Mouse (Mus musculus) hematopoietic stem cell, adult 5-6 weeks (primary cell): ENCODE results near the gene Epha3. TPM values are rescaled to one million over a fixed set of nuclear protein-coding genes. Genes with fewer than 3 reads are reported as not detected.

Source experiments
- ATAC-seq, 2 experiments: fragments of 125-278 bp in 1 of 2; replicated peaks in 1 of 2; 2 replicates each; pipeline ENCODE4 v1.8.0; 2016 to 2017; ENCODE audit warnings: inconsistent platforms in 2 of 2, mild to moderate bottlenecking in 2 of 2, moderate number of reproducible peaks in 2 of 2, low read depth in 1 of 2, moderate TSS enrichment in 1 of 2; ENCODE audit not compliant: low FRiP score in 2 of 2, poor library complexity in 2 of 2, severe bottlenecking in 2 of 2, insufficient read depth in 1 of 2, low TSS enrichment in 1 of 2
- total RNA-seq: library from RNA; stranded (forward); fragments of 172-1452, 232-1000 nt; gene quantifications from 2 replicates; pipeline ENCODE4 v1.2.3, GENCODE M21; 2017

The Epha3 gene
- total RNA-seq, 1 experiment from 2014 or later = not detected

- ATAC-seq = no peak
Measured at GRCm38 (mm10) chr16:63706912-63707868, 156.8 kb downstream of the Epha3 start.

GRCm38 (mm10) chr16:63689371-63689770 lies 174.6 kb downstream of the Epha3 start:
- no peak for ATAC-seq

GRCm38 (mm10) chr16:63684211-63684610 lies 179.8 kb downstream of the Epha3 start:
- ATAC-seq = no peak

GRCm38 (mm10) chr16:63674426-63674825 lies 189.5 kb downstream of the Epha3 start:
- ATAC-seq = no peak

GRCm38 (mm10) chr16:63673236-63673840 lies 190.6 kb downstream of the Epha3 start:
- ATAC-seq = no peak

GRCm38 (mm10) chr16:63665897-63666464 lies 198.0 kb downstream of the Epha3 start:
- no peak for ATAC-seq

GRCm38 (mm10) chr16:63658302-63658974 lies 205.5 kb downstream of the Epha3 start:
- no peak for ATAC-seq

GRCm38 (mm10) chr16:63657743-63658142 lies 206.2 kb downstream of the Epha3 start:
- no peak for ATAC-seq

GRCm38 (mm10) chr16:63653393-63653918 lies 210.5 kb downstream of the Epha3 start:
- ATAC-seq = no peak

- no peak for ATAC-seq
Measured at GRCm38 (mm10) chr16:63650760-63651159, 213.2 kb downstream of the Epha3 start.

GRCm38 (mm10) chr16:63646577-63646976 lies 217.4 kb downstream of the Epha3 start:
- no peak for ATAC-seq

GRCm38 (mm10) chr16:63642641-63643040 lies 221.3 kb downstream of the Epha3 start:
- ATAC-seq = no peak

- ATAC-seq = no peak
Measured at GRCm38 (mm10) chr16:63641603-63642002, 222.4 kb downstream of the Epha3 start.

- no peak for ATAC-seq
Measured at GRCm38 (mm10) chr16:63638701-63639100, 225.3 kb downstream of the Epha3 start.

GRCm38 (mm10) chr16:63633748-63634166 lies 230.2 kb downstream of the Epha3 start:
- ATAC-seq = no peak

- ATAC-seq = no peak
Measured at GRCm38 (mm10) chr16:63625229-63625628, 238.7 kb downstream of the Epha3 start.

- no peak for ATAC-seq
Measured at GRCm38 (mm10) chr16:63621845-63622244, 242.1 kb downstream of the Epha3 start.
